Mouse (Mus musculus): ENCODE results near the gene Nt5dc3.
A peak's percentile ranks its signal among the peaks of the same experiment; 100 is the strongest.

Nt5dc3 gene

GRCm38 (mm10) chr10:86778398-86779116, at the start of gene Nt5dc3:
Gene Nt5dc3 (plus strand): TSS chr10:86779005.
- peak; percentile 99 for DNase-seq (ENCODE audit: inconsistent ontology term)

GRCm38 (mm10) chr10:86730823-86731499, 47.8 kb upstream of the Nt5dc3 start:
- DNase-seq (ENCODE audit: inconsistent ontology term): peak; percentile 77

DNA sequence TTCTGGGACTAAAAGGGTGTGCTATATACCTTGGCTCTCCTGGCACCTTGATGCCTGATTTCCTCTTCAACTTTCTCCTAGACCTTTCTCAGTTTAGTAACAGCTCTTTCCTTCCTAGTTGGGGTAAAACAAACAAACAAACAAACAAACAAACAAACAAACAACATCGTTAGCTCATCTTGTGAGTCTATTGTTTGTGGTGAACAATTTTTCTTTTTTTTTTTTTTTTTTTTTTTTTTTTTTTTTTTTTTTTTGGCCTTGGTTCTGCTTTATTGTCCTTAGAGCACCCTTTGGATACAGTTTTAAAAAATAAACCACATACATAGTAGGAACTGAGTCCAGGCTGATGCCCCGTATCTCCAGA, 47.3 kb upstream of the Nt5dc3 start:
- DNase-seq (ENCODE audit: inconsistent ontology term): no peak

DNA sequence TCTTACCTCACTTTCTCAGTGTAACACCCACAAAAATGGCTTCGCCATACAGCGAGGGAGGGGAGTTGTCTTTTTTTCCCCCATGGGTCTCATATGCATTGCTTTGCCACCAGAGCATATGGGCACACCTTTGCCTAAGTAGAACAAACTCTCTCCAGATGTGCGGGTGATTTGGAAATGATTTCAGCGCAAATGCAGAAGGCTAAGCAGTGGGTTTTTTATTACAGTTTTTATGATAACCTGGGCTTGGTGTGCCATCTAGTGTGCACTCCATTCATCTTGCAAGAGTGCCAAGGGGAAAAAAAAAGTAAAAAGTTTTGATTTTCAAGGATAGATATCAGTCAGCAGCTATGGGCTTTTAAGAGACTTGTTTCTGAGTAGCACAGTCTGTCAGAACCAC, 43.8 kb upstream of the Nt5dc3 start:
- no peak for DNase-seq (ENCODE audit: inconsistent ontology term)

GRCm38 (mm10) chr10:86742918-86743317, 35.9 kb upstream of the Nt5dc3 start:
- DNase-seq (ENCODE audit: inconsistent ontology term): no peak

GRCm38 (mm10) chr10:86744306-86744705, 34.5 kb upstream of the Nt5dc3 start:
- no peak for DNase-seq (ENCODE audit: inconsistent ontology term)

GRCm38 (mm10) chr10:86755816-86756502, 22.8 kb upstream of the Nt5dc3 start:
- DNase-seq (ENCODE audit: inconsistent ontology term): no peak

GRCm38 (mm10) chr10:86757724-86758123, 21.1 kb upstream of the Nt5dc3 start:
- no peak for DNase-seq (ENCODE audit: inconsistent ontology term)

- no peak for DNase-seq (ENCODE audit: inconsistent ontology term)
Observed at GRCm38 (mm10) chr10:86758211-86758610, 20.6 kb upstream of the Nt5dc3 start.

- no peak for DNase-seq (ENCODE audit: inconsistent ontology term)
Observed at GRCm38 (mm10) chr10:86761236-86761635, 17.6 kb upstream of the Nt5dc3 start.

GRCm38 (mm10) chr10:86761722-86762383, 17.0 kb upstream of the Nt5dc3 start:
- DNase-seq (ENCODE audit: inconsistent ontology term): no peak

- no peak for DNase-seq (ENCODE audit: inconsistent ontology term)
Observed at GRCm38 (mm10) chr10:86762384-86762730, 16.4 kb upstream of the Nt5dc3 start.

- DNase-seq (ENCODE audit: inconsistent ontology term): no peak
Observed at GRCm38 (mm10) chr10:86763672-86764071, 15.1 kb upstream of the Nt5dc3 start, which contains the start of gene Gm49358. Gene Gm49358 (plus strand): TSS chr10:86763972.

DNA sequence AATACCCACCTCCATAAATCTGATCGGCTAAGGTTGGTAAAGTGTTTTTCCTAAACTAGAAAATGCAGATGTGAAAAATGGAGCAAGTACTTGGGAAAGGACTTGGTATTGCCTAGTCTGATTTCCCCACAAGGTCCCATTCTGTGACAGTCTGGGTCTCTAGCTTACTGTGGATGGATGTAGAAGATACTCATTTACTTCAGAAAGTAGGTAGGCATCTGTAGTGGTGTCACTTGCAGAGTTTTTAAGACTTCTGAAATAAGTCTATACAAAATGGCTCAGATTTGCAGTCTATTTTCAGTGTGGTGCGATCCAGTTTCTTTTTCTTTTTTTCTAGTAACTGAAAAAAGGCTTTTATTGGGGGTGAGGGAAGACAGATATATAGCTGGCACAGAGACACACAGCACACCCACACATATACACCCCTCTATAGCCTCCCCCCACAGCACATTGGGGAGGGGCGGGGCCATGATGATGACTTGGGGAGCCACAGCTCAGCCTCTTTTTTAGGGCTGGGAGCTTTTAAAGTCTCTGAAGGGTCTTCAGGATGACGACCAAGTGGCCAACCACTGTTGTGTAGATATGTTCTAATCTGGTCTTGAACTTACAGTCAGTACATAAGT, 13.3 kb upstream of the Nt5dc3 start:
- DNase-seq (ENCODE audit: inconsistent ontology term): no peak

GRCm38 (mm10) chr10:86769216-86769615, 9.6 kb upstream of the Nt5dc3 start:
- no peak for DNase-seq (ENCODE audit: inconsistent ontology term)

DNA sequence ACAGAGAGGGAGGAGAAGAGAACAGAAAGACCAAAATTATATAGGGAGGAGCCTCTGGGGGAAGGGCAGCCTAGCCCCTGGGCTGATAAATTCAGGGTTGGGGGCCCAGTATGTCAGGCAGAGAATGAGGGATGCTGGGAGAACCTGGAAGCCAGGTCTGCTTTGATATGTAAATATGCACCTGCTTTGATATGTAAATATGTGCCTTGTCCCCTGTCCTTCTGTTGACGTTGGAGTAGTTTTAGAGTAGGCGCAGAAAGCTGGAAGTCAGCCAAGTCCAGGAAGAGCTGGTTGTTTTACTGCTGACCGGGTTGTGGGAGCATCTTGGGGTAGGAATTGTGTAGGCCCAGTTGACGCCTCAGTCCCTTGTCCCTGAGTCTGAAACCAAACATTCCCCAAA, 9.0 kb upstream of the Nt5dc3 start:
- DNase-seq (ENCODE audit: inconsistent ontology term): no peak

DNA sequence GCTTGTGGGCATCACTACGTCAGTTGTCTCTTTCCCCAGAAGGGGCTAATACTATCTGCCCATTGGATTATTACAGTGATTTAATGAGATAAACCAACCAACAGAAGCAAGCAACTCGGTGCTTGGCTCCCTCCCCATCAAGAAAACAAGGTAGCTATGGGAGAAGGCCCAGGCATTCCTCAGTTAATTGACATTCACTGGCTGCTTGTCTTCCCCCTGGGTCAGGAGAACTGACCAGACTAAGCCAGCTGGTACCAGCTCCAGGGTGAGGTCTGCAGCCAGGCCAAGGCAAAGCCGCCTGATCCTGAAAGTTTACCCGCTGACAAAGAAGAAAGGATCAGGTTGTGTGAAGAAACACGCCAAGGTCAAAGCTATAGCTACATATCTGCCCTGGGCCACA, 7.1 kb upstream of the Nt5dc3 start:
- DNase-seq (ENCODE audit: inconsistent ontology term): peak; percentile 51

DNA sequence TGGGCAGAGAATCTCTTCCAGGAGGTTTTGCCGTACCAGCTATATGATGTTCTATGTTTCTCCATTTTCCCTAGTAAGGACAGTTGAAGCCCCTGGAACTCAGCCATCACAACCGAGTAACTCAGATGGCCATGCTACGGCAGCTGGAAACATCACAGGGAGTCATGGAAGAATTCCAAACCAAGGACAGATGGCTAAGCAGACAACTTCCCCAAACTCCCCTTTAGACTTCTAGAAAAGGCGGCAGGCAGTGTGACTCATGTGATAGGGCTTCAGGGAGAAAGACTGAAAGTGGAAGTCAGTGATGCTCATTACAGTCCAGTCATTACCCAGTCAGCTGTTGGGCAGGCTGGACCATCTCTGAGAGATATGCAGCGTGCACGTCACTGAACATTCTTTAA, 6.6 kb upstream of the Nt5dc3 start:
- peak; percentile 85 for DNase-seq (ENCODE audit: inconsistent ontology term)

DNA sequence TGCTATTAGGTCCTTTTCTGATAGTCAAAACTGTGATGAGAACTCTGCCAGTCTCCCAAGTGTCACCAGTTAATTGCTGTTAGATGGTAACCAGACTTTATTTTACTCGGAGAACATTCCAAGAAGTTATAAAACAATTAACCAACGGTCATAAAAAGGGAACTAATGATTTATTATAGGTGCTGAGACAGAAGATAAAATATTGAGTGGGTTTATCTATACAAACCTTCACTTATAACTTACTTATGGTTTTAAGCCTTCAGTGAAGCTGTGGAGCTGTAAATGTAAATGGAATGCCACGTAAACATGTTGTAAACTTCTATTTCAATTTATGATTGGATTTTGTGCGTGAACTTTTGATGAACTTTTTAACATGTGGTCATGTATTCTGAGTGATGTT, 5.4 kb upstream of the Nt5dc3 start:
- no peak for DNase-seq (ENCODE audit: inconsistent ontology term)

DNA sequence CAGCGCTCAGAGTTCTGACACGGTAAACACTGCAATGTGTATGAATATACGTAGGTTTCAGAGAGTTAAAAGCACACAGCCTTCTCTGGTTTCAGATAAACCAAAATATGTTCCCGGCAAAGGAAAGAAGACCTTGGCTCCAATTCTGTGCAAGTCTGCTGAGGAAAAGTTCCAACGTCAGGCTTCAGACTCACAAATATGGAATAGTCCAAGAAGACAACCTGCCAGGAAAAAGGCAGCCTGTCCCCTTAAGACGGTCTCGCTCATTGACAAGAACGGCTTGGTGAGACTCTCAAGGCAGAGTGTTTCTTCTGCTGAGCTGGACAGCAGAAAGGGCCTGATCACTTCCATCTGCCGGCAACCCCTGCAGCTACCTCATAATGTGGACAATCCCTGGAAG, 2.5 kb upstream of the Nt5dc3 start:
- DNase-seq (ENCODE audit: inconsistent ontology term): no peak

- DNase-seq (ENCODE audit: inconsistent ontology term): no peak
Observed at GRCm38 (mm10) chr10:86777614-86778319, 1.0 kb upstream of the Nt5dc3 start.

Data from Muller cell, postnatal 12 days (primary cell).